Mouse (Mus musculus) midbrain, embryonic 14.5 days (tissue): ENCODE data around the gene Atp6v0a2. TPM values are rescaled to one million over a fixed set of nuclear protein-coding genes. Genes with fewer than 3 reads are reported as not detected.

ENCODE experiments used
- ATAC-seq: fragments of 200-750 bp; cut with Nextera tagmentation; 2 replicates; pipeline ENCODE4 v1.8.0; 2017; ENCODE audit warnings: moderate number of reproducible peaks, moderate library complexity; ENCODE audit not compliant: low FRiP score, low TSS enrichment
- DNase-seq: peaks from one replicate; pipeline ENCODE4 v3.0.0-alpha.2; 2015
- H3K27ac ChIP-seq: fragments of 300-500 bp; sonication (generic); replicated peaks from 2 replicates; pipeline ENCODE4 v1.5.1; 2014; ENCODE audit warnings: mild to moderate bottlenecking, low read depth, low read length, moderate library complexity
- H3K27me3 ChIP-seq: fragments of 300-500 bp; sonication (generic); 2 replicates; pipeline ENCODE4 v1.6.1; 2014; ENCODE audit warnings: low read length, control low read depth, mixed read lengths; ENCODE audit not compliant: control insufficient read depth, insufficient read depth
- H3K36me3 ChIP-seq: fragments of 300-500 bp; sonication (generic); 2 replicates; pipeline ENCODE4 v1.6.1; 2014; ENCODE audit warnings: low read length, control low read depth; ENCODE audit not compliant: control insufficient read depth, insufficient read depth
- H3K4me1 ChIP-seq: fragments of 300-500 bp; sonication (generic); 2 replicates; pipeline ENCODE4 v1.6.1; 2014; ENCODE audit warnings: mild to moderate bottlenecking, antibody characterized with exemption, low read length, control low read depth; ENCODE audit not compliant: control insufficient read depth, insufficient read depth
- H3K4me2 ChIP-seq: fragments of 300-500 bp; sonication (generic); 2 replicates; pipeline ENCODE4 v1.6.1; 2014; ENCODE audit warnings: mild to moderate bottlenecking, low read length, moderate library complexity
- H3K4me3 ChIP-seq: fragments of 300-500 bp; sonication (generic); replicated peaks from 2 replicates; pipeline ENCODE4 v1.5.1; 2014; ENCODE audit warnings: low read depth, low read length
- H3K9ac ChIP-seq: fragments of 300-500 bp; sonication (generic); replicated peaks from 2 replicates; pipeline ENCODE4 v1.6.1; 2014; ENCODE audit warnings: mild to moderate bottlenecking, low read length, moderate library complexity
- H3K9me3 ChIP-seq: fragments of 300-500 bp; sonication (generic); 2 replicates; pipeline ENCODE4 v1.6.1; 2016; ENCODE audit warnings: low read length, control low read depth, mixed read lengths; ENCODE audit not compliant: control insufficient read depth
- WGBS: fragments of 180-500 bp; shearing (Covaris S2); extraction: QIAGEN DNeasy Blood & Tissue Kit; methylation state at CpG from one replicate; pipeline ENCODE4 v1.1.7; 2014; 5-methylcytosine and 5-hydroxymethylcytosine counted together
- polyA plus RNA-seq: library from polyadenylated mRNA; unstranded; fragments of >200 nt; fragmentation: Nextera tagmentation; extraction: Ambion mirVana; gene quantifications from 2 replicates; pipeline ENCODE4 v1.2.1, GENCODE M21; 2014

Gene Atp6v0a2
- polyA plus RNA-seq, 1 experiment from 2014 or later = 41.1 TPM

DNA sequence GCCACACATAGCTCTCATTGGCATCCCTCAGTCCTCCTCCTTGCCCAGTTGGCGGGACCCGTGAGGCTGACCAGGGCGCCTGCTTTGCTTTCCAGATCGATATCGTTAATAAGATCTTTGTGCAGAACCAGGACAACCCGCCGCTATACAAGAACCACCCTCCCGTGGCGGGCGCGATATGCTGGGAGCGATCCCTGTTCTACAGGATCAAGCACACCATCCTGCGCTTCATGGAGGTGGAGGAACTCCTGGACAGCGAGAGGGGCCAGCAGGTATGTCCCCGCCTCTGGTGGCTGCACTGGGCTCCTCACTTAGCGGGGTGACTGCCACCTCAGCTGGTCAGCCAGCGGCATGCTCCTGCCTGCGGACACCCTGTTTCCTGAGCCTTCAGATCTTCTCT, 119.9 kb downstream of the Atp6v0a2 start:
- H3K9me3 ChIP-seq = no peaks in the 10 kb centered on the region
- 90% methylated on average over 18 of the region's 18 CpGs for WGBS
- ATAC-seq (no peak), DNase-seq (no peak)
- no peaks in the 10 kb centered on the region for H3K4me1 ChIP-seq
- H3K4me3 ChIP-seq = no peak overlapping the region
- no peak overlapping the region for H3K4me2 ChIP-seq
- no peak overlapping the region for H3K9ac ChIP-seq
- H3K36me3 ChIP-seq = no peaks in the 10 kb centered on the region
- no peak overlapping the region for H3K27ac ChIP-seq
- no peaks in the 10 kb centered on the region for H3K27me3 ChIP-seq

- no peak overlapping the region for H3K27ac ChIP-seq
- WGBS = 80% methylated on average over 9 of the region's 9 CpGs
Observed at GRCm38 (mm10) chr5:124751656-124752055, 123.3 kb downstream of the Atp6v0a2 start.

DNA sequence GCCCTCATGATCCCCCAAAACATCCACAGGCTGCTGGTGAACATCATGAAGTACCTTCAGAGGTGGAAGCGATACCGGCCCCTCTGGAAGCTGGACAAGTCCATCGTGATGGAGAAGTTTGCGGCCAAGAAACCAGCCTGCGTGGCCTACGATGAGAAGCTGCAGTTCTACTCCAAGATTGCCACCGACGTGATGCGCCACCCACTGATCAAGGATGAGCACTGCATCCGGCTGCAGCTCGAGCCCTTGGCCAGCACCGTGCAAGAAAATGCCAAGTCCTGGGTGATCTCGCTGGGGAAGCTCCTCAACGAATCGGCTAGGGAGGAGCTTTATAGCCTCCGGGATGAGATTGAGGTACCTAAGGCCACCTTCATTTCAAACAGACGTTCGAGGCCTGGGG, 132.6 kb downstream of the Atp6v0a2 start:
- no peak for DNase-seq
- ATAC-seq = no peak
- Histone ChIP-seq H3K27me3 (no peaks in the 10 kb centered on the region), H3K27ac (no peak overlapping the region), H3K4me3 (no peak overlapping the region), H3K9me3 (no peaks in the 10 kb centered on the region), H3K4me2 (no peak overlapping the region), H3K9ac (no peak overlapping the region), H3K4me1 (no peaks in the 10 kb centered on the region), H3K36me3 (no peaks in the 10 kb centered on the region)
- 67% methylated on average over 18 of the region's 18 CpGs for WGBS

More at GRCm38 (mm10) chr5:124751656-124752055, 123.3 kb downstream of the Atp6v0a2 start:
- Histone ChIP-seq H3K4me1 (no peaks in the 10 kb centered on the region), H3K9me3 (no peaks in the 10 kb centered on the region), H3K36me3 (no peaks in the 10 kb centered on the region), H3K9ac (no peak overlapping the region), H3K4me3 (no peak overlapping the region), H3K27me3 (no peaks in the 10 kb centered on the region), H3K4me2 (no peak overlapping the region)
- DNase-seq (no peak), ATAC-seq (no peak)

- H3K9me3 ChIP-seq = no peaks in the 10 kb centered on the region
- ATAC-seq = no peak
- H3K4me2 ChIP-seq = no peak overlapping the region
- DNase-seq = no peak
- no peaks in the 10 kb centered on the region for H3K4me1 ChIP-seq
- H3K9ac ChIP-seq = no peak overlapping the region
- no peak overlapping the region for H3K4me3 ChIP-seq
- H3K36me3 ChIP-seq = no peaks in the 10 kb centered on the region
- H3K27ac ChIP-seq = no peak overlapping the region
- 94% methylated on average over 1 of the region's 1 CpGs for WGBS
- H3K27me3 ChIP-seq = no peaks in the 10 kb centered on the region
Observed at GRCm38 (mm10) chr5:124761787-124762186, 133.4 kb downstream of the Atp6v0a2 start.

Other genes starting within 250 kb of the Atp6v0a2 start
- gene Sbno1, start 202.6 kb upstream of the Atp6v0a2 start, polyA plus RNA-seq = 70.2 and 114 TPM in 2 replicates
- gene Kmt5a, start 188.6 kb upstream of the Atp6v0a2 start, polyA plus RNA-seq = 20.9 and 23.2 TPM in 2 replicates
- 23.1 and 24.5 TPM in 2 replicates for gene Rilpl2, start 150.2 kb upstream of the Atp6v0a2 start, polyA plus RNA-seq
- 8.9 and 10.6 TPM in 2 replicates for gene Snrnp35, start 145.4 kb upstream of the Atp6v0a2 start, polyA plus RNA-seq
- 9.0 and 9.9 TPM in 2 replicates for gene Rilpl1, start 97.2 kb upstream of the Atp6v0a2 start, polyA plus RNA-seq
- 327 and 369 TPM in 2 replicates for gene Tmed2, start 87.9 kb upstream of the Atp6v0a2 start, polyA plus RNA-seq
- 21.9 and 22.1 TPM in 2 replicates for gene Ddx55, start 75.7 kb upstream of the Atp6v0a2 start, polyA plus RNA-seq
- gene Eif2b1, start 49.4 kb upstream of the Atp6v0a2 start, polyA plus RNA-seq = 71.8 and 73.4 TPM in 2 replicates
- 51.1 and 59.7 TPM in 2 replicates for gene Gtf2h3, start 49.4 kb upstream of the Atp6v0a2 start, polyA plus RNA-seq
- gene Dnah10, start 96.5 kb downstream of the Atp6v0a2 start, polyA plus RNA-seq = 0.18 and 0.26 TPM in 2 replicates
- gene Ccdc92, start 233.8 kb downstream of the Atp6v0a2 start, polyA plus RNA-seq = 38.7 and 40.2 TPM in 2 replicates
- gene Zfp664, start 234.1 kb downstream of the Atp6v0a2 start, polyA plus RNA-seq = 87.3 and 107 TPM in 2 replicates